Mouse (Mus musculus): ENCODE data around the gene Cpne9.

- TF ChIP-seq CTCF (conservative IDR thresholded peaks at IDR 0.05; ENCODE audit: low read length) (no peak), NANOG (IDR thresholded peaks at IDR 0.05; ENCODE audit: borderline replicate concordance, low read length) (no peak), POU5F1 (IDR thresholded peaks at IDR 0.05; ENCODE audit: borderline replicate concordance, low read length) (no peak)
Measured at GRCm38 (mm10) chr6:113272365-113272764, 9.7 kb upstream of the Cpne9 start.

All from E14TG2a.4 (cell line).